Mouse (Mus musculus) G1E (cell line): ENCODE data around the gene Evc.

Source experiments
- CTCF ChIP-seq: IDR thresholded peaks from 2 replicates; pipeline ENCODE4 v1.5.1; 2012; ENCODE audit warnings: low read depth, low read length, inconsistent platforms, mixed read lengths
- GATA1 ChIP-seq: IDR thresholded peaks from 2 replicates; pipeline ENCODE4 v1.6.1; 2012; ENCODE audit warnings: borderline replicate concordance, low read length, inconsistent platforms, mixed read lengths
- GATA2 ChIP-seq: IDR thresholded peaks from 2 replicates; pipeline ENCODE4 v1.6.1; 2012; ENCODE audit warnings: low read depth, low read length, inconsistent platforms, borderline replicate concordance
- POLR2AphosphoS5 ChIP-seq: IDR thresholded peaks from 2 replicates; pipeline ENCODE4 v1.6.1; 2012; ENCODE audit warnings: low read depth, low read length, inconsistent platforms; ENCODE audit not compliant: insufficient replicate concordance
- TAL1 ChIP-seq: conservative IDR thresholded peaks from 2 replicates; pipeline ENCODE4 v1.6.1; 2012; ENCODE audit warnings: low read depth, low read length, inconsistent platforms, mixed read lengths

DNA sequence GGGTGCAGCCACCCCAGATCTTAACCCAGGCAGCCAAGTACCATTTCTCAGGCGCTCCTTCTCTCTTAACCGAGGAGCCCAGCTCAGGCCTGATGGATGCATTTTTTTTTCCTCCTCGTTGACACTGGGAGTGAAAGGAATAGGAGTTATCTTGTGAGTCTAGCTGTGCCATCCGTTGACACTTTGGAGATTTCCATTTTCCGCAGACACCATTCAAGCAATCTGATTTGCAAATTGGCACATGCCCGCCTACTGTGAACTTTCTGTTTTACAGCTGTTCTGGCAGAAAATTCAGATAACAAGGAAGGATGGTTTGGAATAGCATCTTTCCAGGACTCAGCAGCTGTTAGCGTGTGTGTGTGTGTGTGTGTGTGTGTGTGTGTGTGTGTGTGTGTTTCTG, 40.7 kb upstream of the Evc start:
- TF ChIP-seq CTCF (no peak), GATA1 (no peak), TAL1 (no peak), POLR2AphosphoS5 (no peak), GATA2 (no peak)
